Mouse (Mus musculus): ENCODE measurements at regions not wholly inside any gene's neighbourhood (a gene's known extent, or its start where the extent isn't known, plus 50 kb on each side); places are given as distances from the start of the nearest gene placed in this dataset.

DNA sequence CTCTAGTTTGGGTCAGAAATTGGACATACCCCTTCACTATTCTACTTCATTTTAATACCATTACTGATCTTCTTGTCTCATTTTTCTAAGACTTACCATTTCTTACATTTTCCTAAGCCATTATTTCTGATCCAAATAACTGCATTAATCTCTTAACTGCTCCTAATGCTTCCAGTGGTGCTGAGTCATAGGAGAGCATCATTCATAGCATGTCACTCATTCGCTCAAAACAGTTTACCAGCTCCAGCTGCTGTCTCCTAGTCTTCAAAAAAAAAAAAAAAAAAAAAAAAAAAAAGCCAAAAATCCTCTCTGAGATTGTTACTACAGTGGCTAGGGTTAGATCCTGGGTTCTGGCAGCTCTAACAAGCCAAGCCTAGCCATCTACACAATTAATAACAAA, 162.0 kb upstream of the Atp1b1 start:
- H3K4me1 ChIP-seq = no peaks in the 10 kb centered on the region
- ATAC-seq (replicated peaks; ENCODE audit: low FRiP score) = no peak
- no peaks in the 10 kb centered on the region for H3K36me3 ChIP-seq
- no peak overlapping the region for H3K4me3 ChIP-seq (replicated peaks)
- H3K27me3 ChIP-seq = no peaks in the 10 kb centered on the region
- no peak overlapping the region for H3K27ac ChIP-seq
- 92% methylated on average over 1 of the region's 1 CpGs for WGBS
- no peak overlapping the region for H3K9ac ChIP-seq
- no peak overlapping the region for H3K4me2 ChIP-seq
- no peaks in the 10 kb centered on the region for H3K9me3 ChIP-seq (replicated peaks)

- no peak for ATAC-seq (replicated peaks; ENCODE audit: low FRiP score)
- no peaks in the 10 kb centered on the region for H3K36me3 ChIP-seq
Measured at GRCm38 (mm10) chr1:164617871-164618270, 159.7 kb upstream of the Atp1b1 start.

GRCm38 (mm10) chr1:164607061-164607460, 148.9 kb upstream of the Atp1b1 start:
- no peaks in the 10 kb centered on the region for H3K27me3 ChIP-seq
- no peak overlapping the region for H3K4me3 ChIP-seq (replicated peaks)
- H3K4me1 ChIP-seq = no peaks in the 10 kb centered on the region
- H3K27ac ChIP-seq = no peak overlapping the region
- ATAC-seq (replicated peaks; ENCODE audit: low FRiP score) = no peak
- H3K9me3 ChIP-seq (replicated peaks) = no peaks in the 10 kb centered on the region
- WGBS = 86% methylated on average over 5 of the region's 5 CpGs
- H3K36me3 ChIP-seq = no peaks in the 10 kb centered on the region
- H3K9ac ChIP-seq = no peak overlapping the region
- no peak overlapping the region for H3K4me2 ChIP-seq

More at GRCm38 (mm10) chr1:164617871-164618270, 159.7 kb upstream of the Atp1b1 start:
- Histone ChIP-seq H3K27me3 (no peaks in the 10 kb centered on the region), H3K4me1 (no peaks in the 10 kb centered on the region), H3K4me3 (replicated peaks) (no peak overlapping the region), H3K9me3 (replicated peaks) (no peaks in the 10 kb centered on the region), H3K27ac (no peak overlapping the region), H3K9ac (no peak overlapping the region), H3K4me2 (no peak overlapping the region)

GRCm38 (mm10) chr1:164606141-164606754, 148.1 kb upstream of the Atp1b1 start:
- Histone ChIP-seq H3K4me1 (no peaks in the 10 kb centered on the region), H3K27me3 (no peaks in the 10 kb centered on the region), H3K27ac (no peak overlapping the region), H3K4me3 (replicated peaks) (no peak overlapping the region), H3K4me2 (no peak overlapping the region), H3K36me3 (no peaks in the 10 kb centered on the region), H3K9me3 (replicated peaks) (no peaks in the 10 kb centered on the region), H3K9ac (no peak overlapping the region)
- ATAC-seq (replicated peaks; ENCODE audit: low FRiP score) = no peak
- 73% methylated on average over 8 of the region's 8 CpGs for WGBS

- no peaks in the 10 kb centered on the region for H3K36me3 ChIP-seq
- H3K27ac ChIP-seq = no peak overlapping the region
- H3K27me3 ChIP-seq = no peaks in the 10 kb centered on the region
- H3K4me3 ChIP-seq (replicated peaks) = no peak overlapping the region
- no peaks in the 10 kb centered on the region for H3K9me3 ChIP-seq (replicated peaks)
- no peaks in the 10 kb centered on the region for H3K4me1 ChIP-seq
- 73% methylated on average over 3 of the region's 3 CpGs for WGBS
- H3K9ac ChIP-seq = no peak overlapping the region
- ATAC-seq (replicated peaks; ENCODE audit: low FRiP score) = no peak
- H3K4me2 ChIP-seq = no peak overlapping the region
Measured at GRCm38 (mm10) chr1:164603433-164603832, 145.3 kb upstream of the Atp1b1 start.

DNA sequence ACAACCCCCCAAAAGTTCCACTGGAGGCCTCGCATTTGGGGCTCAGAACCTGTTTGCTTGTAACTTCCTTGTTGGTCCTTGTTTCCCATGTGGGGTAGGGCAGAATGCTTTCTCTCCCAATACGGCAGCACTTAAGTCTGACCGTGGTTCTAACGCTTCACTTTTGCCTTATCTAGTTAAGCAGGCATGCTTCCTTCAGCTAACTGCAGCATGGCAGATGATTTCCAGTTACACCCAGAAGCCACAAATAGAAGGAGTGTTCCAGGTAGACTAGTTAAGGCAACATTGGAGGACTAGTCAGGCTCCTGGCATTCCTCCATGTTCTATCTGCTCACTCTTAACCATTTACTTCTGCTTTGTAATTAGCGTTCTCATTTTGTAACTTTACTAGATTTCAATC, 144.4 kb upstream of the Atp1b1 start:
- no peak overlapping the region for H3K4me3 ChIP-seq (replicated peaks)
- no peak overlapping the region for H3K27ac ChIP-seq
- no peak for ATAC-seq (replicated peaks; ENCODE audit: low FRiP score)
- H3K9me3 ChIP-seq (replicated peaks) = no peaks in the 10 kb centered on the region
- H3K27me3 ChIP-seq = no peaks in the 10 kb centered on the region
- 95% methylated on average over 5 of the region's 5 CpGs for WGBS
- H3K9ac ChIP-seq = no peak overlapping the region
- H3K4me2 ChIP-seq = no peak overlapping the region
- no peaks in the 10 kb centered on the region for H3K4me1 ChIP-seq
- H3K36me3 ChIP-seq = no peaks in the 10 kb centered on the region

- H3K9me3 ChIP-seq (replicated peaks) = no peaks in the 10 kb centered on the region
- no peak overlapping the region for H3K9ac ChIP-seq
- H3K36me3 ChIP-seq = no peaks in the 10 kb centered on the region
- no peaks in the 10 kb centered on the region for H3K27me3 ChIP-seq
- WGBS = 86% methylated on average over 3 of the region's 3 CpGs
- no peak overlapping the region for H3K4me3 ChIP-seq (replicated peaks)
- H3K4me1 ChIP-seq = peaks cover 8% of the 10 kb centered on the region; the same call in 1 of the 2 replicates
- no peak for ATAC-seq (replicated peaks; ENCODE audit: low FRiP score)
- no peak overlapping the region for H3K4me2 ChIP-seq
- H3K27ac ChIP-seq = no peak overlapping the region
Measured at GRCm38 (mm10) chr1:164590205-164590613, 132.1 kb upstream of the Atp1b1 start.

GRCm38 (mm10) chr1:164586066-164586989, 128.2 kb upstream of the Atp1b1 start:
- Histone ChIP-seq H3K4me1 (peaks cover 8% of the 10 kb centered on the region; the same call in 1 of the 2 replicates), H3K9me3 (replicated peaks) (no peaks in the 10 kb centered on the region), H3K36me3 (no peaks in the 10 kb centered on the region), H3K27ac (no peak overlapping the region), H3K9ac (no peak overlapping the region), H3K27me3 (no peaks in the 10 kb centered on the region), H3K4me2 (no peak overlapping the region), H3K4me3 (replicated peaks) (no peak overlapping the region)
- ATAC-seq (replicated peaks; ENCODE audit: low FRiP score) = no peak
- WGBS = 33% methylated on average over 11 of the region's 11 CpGs

GRCm38 (mm10) chr1:164576856-164577489, 118.8 kb upstream of the Atp1b1 start:
- Histone ChIP-seq H3K4me3 (replicated peaks) (no peak overlapping the region), H3K27me3 (no peaks in the 10 kb centered on the region), H3K9ac (no peak overlapping the region), H3K4me1 (no peaks in the 10 kb centered on the region), H3K36me3 (no peaks in the 10 kb centered on the region), H3K4me2 (no peak overlapping the region), H3K27ac (no peak overlapping the region), H3K9me3 (replicated peaks) (no peaks in the 10 kb centered on the region)
- 85% methylated on average over 14 of the region's 14 CpGs for WGBS
- ATAC-seq (replicated peaks; ENCODE audit: low FRiP score) = no peak

GRCm38 (mm10) chr1:164573639-164574038, 115.5 kb upstream of the Atp1b1 start:
- no peak for ATAC-seq (replicated peaks; ENCODE audit: low FRiP score)
- H3K9me3 ChIP-seq (replicated peaks) = no peaks in the 10 kb centered on the region
- H3K4me1 ChIP-seq = no peaks in the 10 kb centered on the region
- H3K4me3 ChIP-seq (replicated peaks) = no peak overlapping the region
- H3K9ac ChIP-seq = no peak overlapping the region
- no peak overlapping the region for H3K4me2 ChIP-seq
- H3K27ac ChIP-seq = no peak overlapping the region
- H3K27me3 ChIP-seq = no peaks in the 10 kb centered on the region
- no peaks in the 10 kb centered on the region for H3K36me3 ChIP-seq
- 88% methylated on average over 5 of the region's 5 CpGs for WGBS

DNA sequence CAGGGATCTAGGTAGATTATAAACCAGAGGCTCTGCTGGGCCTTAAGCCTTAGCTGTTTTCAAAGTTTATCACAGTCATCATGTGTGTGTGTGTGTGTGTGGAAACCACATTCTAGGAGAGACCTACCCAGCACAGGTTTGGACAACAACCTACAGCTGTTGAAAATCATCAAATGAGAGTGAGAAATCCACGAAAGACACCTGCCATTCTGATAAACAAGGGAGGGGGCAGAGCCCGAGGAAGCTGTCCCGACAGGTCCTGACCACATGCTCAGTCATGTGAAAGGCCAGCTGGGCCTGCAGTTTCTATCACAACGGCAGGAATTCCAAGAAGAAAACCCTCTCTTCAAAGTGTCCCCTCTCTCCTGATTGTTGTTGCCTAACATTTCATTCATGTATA, 114.0 kb upstream of the Atp1b1 start:
- ATAC-seq (replicated peaks; ENCODE audit: low FRiP score) = no peak

GRCm38 (mm10) chr1:164571496-164572078, 113.4 kb upstream of the Atp1b1 start:
- no peaks in the 10 kb centered on the region for H3K4me1 ChIP-seq
- H3K9ac ChIP-seq = no peak overlapping the region
- H3K27me3 ChIP-seq = no peaks in the 10 kb centered on the region
- H3K9me3 ChIP-seq (replicated peaks) = no peaks in the 10 kb centered on the region
- H3K27ac ChIP-seq = no peak overlapping the region
- H3K4me2 ChIP-seq = no peak overlapping the region
- H3K4me3 ChIP-seq (replicated peaks) = no peak overlapping the region
- 82% methylated on average over 5 of the region's 5 CpGs for WGBS
- H3K36me3 ChIP-seq = no peaks in the 10 kb centered on the region
- no peak for ATAC-seq (replicated peaks; ENCODE audit: low FRiP score)

More for the DNA sequence above, 114.0 kb upstream of the Atp1b1 start:
- no peak overlapping the region for H3K4me2 ChIP-seq
- H3K27me3 ChIP-seq = no peaks in the 10 kb centered on the region
- no peak overlapping the region for H3K9ac ChIP-seq
- no peak overlapping the region for H3K27ac ChIP-seq
- WGBS = 52% methylated on average over 4 of the region's 4 CpGs
- no peaks in the 10 kb centered on the region for H3K9me3 ChIP-seq (replicated peaks)
- no peak overlapping the region for H3K4me3 ChIP-seq (replicated peaks)
- H3K36me3 ChIP-seq = no peaks in the 10 kb centered on the region
- no peaks in the 10 kb centered on the region for H3K4me1 ChIP-seq

Measured in kidney, embryonic 15.5 days (tissue).